Mouse (Mus musculus) ES-E14 (cell line): ENCODE results near the gene Aspscr1.

Source experiments
- HCFC1 ChIP-seq: IDR thresholded peaks from 2 replicates; pipeline ENCODE4 v1.6.1; 2012; ENCODE audit warnings: low read length, inconsistent platforms, borderline replicate concordance; ENCODE audit not compliant: insufficient read depth
- MAFK ChIP-seq: IDR thresholded peaks from 2 replicates; pipeline ENCODE4 v1.6.1; 2014; ENCODE audit warnings: mild to moderate bottlenecking, low read depth, low read length, inconsistent platforms; ENCODE audit not compliant: insufficient read depth
- ZNF384 ChIP-seq: IDR thresholded peaks from 2 replicates; pipeline ENCODE4 v1.6.1; 2012; ENCODE audit warnings: low read depth, low read length, inconsistent platforms

DNA sequence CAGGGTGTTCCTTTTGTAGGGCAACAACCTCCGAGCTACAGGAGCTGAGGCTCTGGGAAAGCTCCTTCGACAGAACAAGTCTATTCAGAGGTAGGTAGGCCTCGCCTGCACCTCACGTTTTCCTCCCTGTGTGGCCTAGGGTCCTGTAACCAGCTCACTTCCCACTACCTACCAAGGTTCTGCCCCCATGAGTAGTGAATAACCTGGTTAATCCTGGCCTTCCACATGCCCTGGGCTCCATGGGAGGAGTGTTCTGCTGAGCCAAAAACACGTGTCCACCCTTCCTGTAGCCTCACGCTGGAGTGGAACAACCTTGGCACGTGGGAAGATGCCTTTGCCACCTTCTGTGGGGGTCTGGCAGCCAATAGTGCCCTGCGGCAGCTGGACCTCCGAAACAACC lies 42.4 kb downstream of the Aspscr1 start:
- TF ChIP-seq HCFC1: no peak
- no peak for TF ChIP-seq ZNF384
- TF ChIP-seq MAFK: no peak
